Mouse (Mus musculus) embryonic facial prominence, embryonic 15.5 days (tissue): ENCODE measurements around the gene Apobec3. TPM values are rescaled to one million over a fixed set of nuclear protein-coding genes. Genes with fewer than 3 reads are reported as not detected.
A peak's percentile ranks its signal among the peaks of the same experiment; 100 is the strongest.
"Not testable (repeated sequence)": the region's sequence is repeated elsewhere in the genome, so short reads cannot be mapped to it uniquely, and the experiment has no call there.

ENCODE experiments used
- ATAC-seq: fragments of 200-750 bp; cut with Nextera tagmentation; 2 replicates; pipeline ENCODE4 v1.8.0; 2017; ENCODE audit warnings: low read depth, moderate TSS enrichment; ENCODE audit not compliant: insufficient number of reproducible peaks, low FRiP score, low TSS enrichment
- H3K27ac ChIP-seq: fragments of 300-500 bp; sonication (generic); replicated peaks from 2 replicates; pipeline ENCODE4 v1.5.1; 2015; ENCODE audit warnings: mild to moderate bottlenecking, inconsistent platforms
- H3K27me3 ChIP-seq: fragments of 300-500 bp; sonication (generic); 2 replicates; pipeline ENCODE4 v1.6.1; 2015; ENCODE audit warnings: inconsistent platforms
- H3K36me3 ChIP-seq: fragments of 300-500 bp; sonication (generic); 2 replicates; pipeline ENCODE4 v1.6.1; 2015; ENCODE audit warnings: mild to moderate bottlenecking, inconsistent platforms
- H3K4me1 ChIP-seq: fragments of 300-500 bp; sonication (generic); 2 replicates; pipeline ENCODE4 v1.6.1; 2015; ENCODE audit warnings: inconsistent platforms
- H3K4me2 ChIP-seq: fragments of 300-500 bp; sonication (generic); replicated peaks from 2 replicates; pipeline ENCODE4 v1.6.1; 2015; ENCODE audit warnings: mild to moderate bottlenecking, inconsistent platforms
- H3K4me3 ChIP-seq: fragments of 300-500 bp; sonication (generic); replicated peaks from 2 replicates; pipeline ENCODE4 v1.5.1; 2015; ENCODE audit warnings: mild to moderate bottlenecking, inconsistent platforms
- H3K9ac ChIP-seq: fragments of 300-500 bp; sonication (generic); 2 replicates; pipeline ENCODE4 v1.6.1; 2015; ENCODE audit warnings: inconsistent platforms
- H3K9me3 ChIP-seq: fragments of 300-500 bp; sonication (generic); replicated peaks from 2 replicates; pipeline ENCODE4 v1.6.1; 2016; ENCODE audit warnings: inconsistent platforms
- WGBS: fragments of 180-500 bp; shearing (Covaris S2); methylation state at CpG from one replicate; pipeline ENCODE4 v1.1.7; 2015; 5-methylcytosine and 5-hydroxymethylcytosine counted together
- polyA plus RNA-seq: library from polyadenylated mRNA; unstranded; fragments of >200 nt; fragmentation: Nextera tagmentation; extraction: Ambion mirVana; gene quantifications from 2 replicates; pipeline ENCODE4 v1.2.1, GENCODE M21; 2015

Apobec3 gene
- polyA plus RNA-seq, 1 experiment from 2014 or later, result 19.2 TPM

DNA sequence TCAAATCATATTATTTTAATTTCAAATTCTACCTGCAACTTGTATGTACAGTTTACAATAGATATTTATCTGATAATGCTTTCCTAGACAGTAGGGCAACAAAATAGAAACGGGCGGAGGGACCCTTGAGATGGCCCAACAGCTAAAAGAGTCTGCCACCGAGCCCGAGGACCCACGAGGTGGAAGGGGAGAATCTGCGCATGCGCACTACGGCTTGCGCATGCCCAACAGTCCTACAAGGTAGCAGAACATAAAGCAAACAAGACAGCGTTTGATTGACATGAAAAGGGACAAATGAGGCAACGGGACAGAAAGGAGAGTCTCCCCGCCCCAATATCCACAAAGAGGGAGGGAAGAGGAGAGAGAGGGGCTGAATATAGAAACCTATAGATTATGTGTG, 47.6 kb downstream of the Apobec3 start:
- Histone ChIP-seq H3K36me3 (no peaks in the 10 kb centered on the region), H3K4me2 (no peak overlapping the region), H3K4me1 (peaks cover 12% of the 10 kb centered on the region), H3K27me3 (peaks cover 1% of the 10 kb centered on the region; the same call in 1 of the 2 replicates), H3K9me3 (no peaks in the 10 kb centered on the region), H3K4me3 (no peak overlapping the region), H3K9ac (no peak overlapping the region), H3K27ac (no peak overlapping the region)
- 92% methylated on average over 12 of the region's 12 CpGs for WGBS
- no peak for ATAC-seq

- not testable (repeated sequence) for H3K4me2 ChIP-seq, H3K4me3 ChIP-seq, H3K36me3 ChIP-seq, H3K9ac ChIP-seq, H3K27ac ChIP-seq, H3K4me1 ChIP-seq, ATAC-seq, H3K9me3 ChIP-seq, H3K27me3 ChIP-seq
- WGBS, result 81% methylated on average over 6 of the region's 7 CpGs
Observed at GRCm38 (mm10) chr15:79939501-79939900, 48.0 kb downstream of the Apobec3 start.

DNA sequence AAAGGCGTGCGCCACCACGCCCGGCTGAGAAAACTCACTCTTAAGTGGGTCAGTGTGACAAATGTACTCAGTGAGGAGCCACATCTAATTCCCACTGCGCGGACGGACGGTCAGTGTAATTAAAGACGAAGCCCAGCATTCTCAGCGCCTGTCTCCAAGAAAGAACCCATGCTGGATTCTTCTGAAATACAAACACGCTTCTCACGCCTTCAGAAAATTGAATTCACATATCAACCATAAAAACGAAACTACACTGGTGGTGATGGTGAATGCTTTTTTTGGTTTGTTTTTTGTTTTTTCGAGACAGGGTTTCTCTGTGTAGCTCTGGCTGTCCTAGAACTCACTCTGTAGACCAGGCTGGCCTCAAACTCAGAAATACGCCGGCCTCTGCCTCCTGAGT, 48.5 kb downstream of the Apobec3 start:
- Histone ChIP-seq H3K9me3 (no peaks in the 10 kb centered on the region), H3K36me3 (no peaks in the 10 kb centered on the region), H3K4me3 (no peak overlapping the region), H3K4me2 (no peak overlapping the region), H3K27me3 (no peaks in the 10 kb centered on the region), H3K4me1 (peaks cover 3% of the 10 kb centered on the region; the same call in 1 of the 2 replicates), H3K27ac (no peak overlapping the region), H3K9ac (no peak overlapping the region)
- ATAC-seq, result no peak
- 87% methylated on average over 16 of the region's 16 CpGs for whole genome bisulfite sequencing

DNA sequence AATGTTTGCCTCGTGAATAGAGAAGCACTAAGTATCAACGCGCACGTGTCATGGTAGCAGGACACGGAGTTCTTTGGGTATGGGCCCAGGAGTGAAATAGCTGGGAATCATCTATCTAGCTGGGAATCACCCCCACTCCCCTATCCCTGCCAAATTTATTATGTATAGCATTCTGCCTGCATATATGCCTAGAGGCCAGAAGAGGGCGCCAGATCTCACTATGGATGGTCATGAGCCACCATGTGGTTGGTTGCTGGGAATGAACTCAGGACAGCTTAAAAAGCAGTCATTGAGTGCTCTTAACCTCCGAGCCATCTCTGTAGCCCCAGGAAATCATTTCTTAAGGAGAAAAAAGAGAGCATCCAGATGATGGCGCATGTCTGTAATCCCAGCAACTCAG, 49.5 kb downstream of the Apobec3 start:
- Histone ChIP-seq H3K36me3 (no peaks in the 10 kb centered on the region), H3K9me3 (no peaks in the 10 kb centered on the region), H3K4me3 (no peak overlapping the region), H3K27me3 (no peaks in the 10 kb centered on the region), H3K4me2 (no peak overlapping the region), H3K9ac (no peak overlapping the region), H3K27ac (no peak overlapping the region), H3K4me1 (no peaks in the 10 kb centered on the region)
- WGBS, result 23% methylated on average over 8 of the region's 8 CpGs
- ATAC-seq, result no peak

GRCm38 (mm10) chr15:79942541-79942940, 51.1 kb downstream of the Apobec3 start:
- Histone ChIP-seq H3K9ac (no peak overlapping the region), H3K27ac (no peak overlapping the region), H3K27me3 (no peaks in the 10 kb centered on the region), H3K36me3 (no peaks in the 10 kb centered on the region), H3K9me3 (no peaks in the 10 kb centered on the region), H3K4me2 (no peak overlapping the region), H3K4me3 (no peak overlapping the region), H3K4me1 (peaks cover 4% of the 10 kb centered on the region; the same call in 1 of the 2 replicates)
- ATAC-seq, result no peak
- 90% methylated on average over 6 of the region's 6 CpGs for WGBS

- Histone ChIP-seq H3K9ac (no peak overlapping the region), H3K36me3 (no peaks in the 10 kb centered on the region), H3K4me3 (no peak overlapping the region), H3K27me3 (no peaks in the 10 kb centered on the region), H3K4me1 (peaks cover 4% of the 10 kb centered on the region; the same call in 1 of the 2 replicates), H3K27ac (no peak overlapping the region), H3K4me2 (no peak overlapping the region), H3K9me3 (no peaks in the 10 kb centered on the region)
- no peak for ATAC-seq
- WGBS, result 88% methylated on average over 3 of the region's 3 CpGs
Observed at GRCm38 (mm10) chr15:79943584-79943983, 52.1 kb downstream of the Apobec3 start.

- Histone ChIP-seq H3K9me3 (no peaks in the 10 kb centered on the region), H3K4me1 (peaks cover 12% of the 10 kb centered on the region), H3K4me2 (no peak overlapping the region), H3K36me3 (no peaks in the 10 kb centered on the region), H3K9ac (no peak overlapping the region), H3K4me3 (no peak overlapping the region), H3K27me3 (no peaks in the 10 kb centered on the region), H3K27ac (no peak overlapping the region)
- 79% methylated on average over 5 of the region's 5 CpGs for WGBS
- ATAC-seq, result no peak
Observed at GRCm38 (mm10) chr15:79944948-79945347, 53.5 kb downstream of the Apobec3 start.

DNA sequence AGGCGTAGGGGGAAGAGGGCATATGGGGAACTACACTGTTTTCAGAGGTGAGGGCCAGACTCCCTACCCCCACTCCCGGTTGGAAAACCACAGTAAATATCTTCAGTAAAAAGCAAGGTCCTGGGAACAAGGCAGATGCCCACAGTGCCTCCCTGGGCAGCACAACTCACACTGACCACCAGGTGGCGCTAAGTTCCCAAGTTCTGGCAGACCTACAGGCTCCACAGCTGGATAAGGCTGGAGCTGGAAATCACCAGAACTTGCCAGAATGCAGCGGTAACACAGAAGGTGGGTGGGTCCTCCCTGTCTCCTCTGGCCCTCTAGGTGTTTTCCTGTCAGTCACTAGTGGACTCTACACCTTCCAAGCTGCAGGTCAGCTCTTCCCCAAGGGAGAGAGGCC, 54.6 kb downstream of the Apobec3 start:
- ATAC-seq, result 0 out of 2 replicates have a peak, but pooled peaks have one; percentile 64
- Histone ChIP-seq H3K4me3 (no peak overlapping the region), H3K4me2 (no peak overlapping the region), H3K9me3 (no peaks in the 10 kb centered on the region), H3K27ac (no peak overlapping the region), H3K27me3 (no peaks in the 10 kb centered on the region), H3K4me1 (peaks cover 23% of the 10 kb centered on the region), H3K36me3 (no peaks in the 10 kb centered on the region), H3K9ac (no peak overlapping the region)
- WGBS, result 6% methylated on average over 4 of the region's 4 CpGs

GRCm38 (mm10) chr15:79946790-79947189, 55.3 kb downstream of the Apobec3 start:
- Histone ChIP-seq H3K4me1 (peaks cover 31% of the 10 kb centered on the region), H3K27me3 (no peaks in the 10 kb centered on the region), H3K27ac (no peak overlapping the region), H3K36me3 (no peaks in the 10 kb centered on the region), H3K4me3 (no peak overlapping the region), H3K4me2 (no peak overlapping the region), H3K9me3 (no peaks in the 10 kb centered on the region), H3K9ac (no peak overlapping the region)
- no peak for ATAC-seq
- WGBS, result 61% methylated on average over 9 of the region's 9 CpGs

GRCm38 (mm10) chr15:79947681-79948080, 56.2 kb downstream of the Apobec3 start:
- Histone ChIP-seq H3K9ac (no peak overlapping the region), H3K36me3 (no peaks in the 10 kb centered on the region), H3K27ac (no peak overlapping the region), H3K4me1 (peaks cover 40% of the 10 kb centered on the region), H3K9me3 (no peaks in the 10 kb centered on the region), H3K4me3 (no peak overlapping the region), H3K4me2 (no peak overlapping the region), H3K27me3 (no peaks in the 10 kb centered on the region)
- WGBS, result 67% methylated on average over 6 of the region's 6 CpGs
- ATAC-seq, result no peak

DNA sequence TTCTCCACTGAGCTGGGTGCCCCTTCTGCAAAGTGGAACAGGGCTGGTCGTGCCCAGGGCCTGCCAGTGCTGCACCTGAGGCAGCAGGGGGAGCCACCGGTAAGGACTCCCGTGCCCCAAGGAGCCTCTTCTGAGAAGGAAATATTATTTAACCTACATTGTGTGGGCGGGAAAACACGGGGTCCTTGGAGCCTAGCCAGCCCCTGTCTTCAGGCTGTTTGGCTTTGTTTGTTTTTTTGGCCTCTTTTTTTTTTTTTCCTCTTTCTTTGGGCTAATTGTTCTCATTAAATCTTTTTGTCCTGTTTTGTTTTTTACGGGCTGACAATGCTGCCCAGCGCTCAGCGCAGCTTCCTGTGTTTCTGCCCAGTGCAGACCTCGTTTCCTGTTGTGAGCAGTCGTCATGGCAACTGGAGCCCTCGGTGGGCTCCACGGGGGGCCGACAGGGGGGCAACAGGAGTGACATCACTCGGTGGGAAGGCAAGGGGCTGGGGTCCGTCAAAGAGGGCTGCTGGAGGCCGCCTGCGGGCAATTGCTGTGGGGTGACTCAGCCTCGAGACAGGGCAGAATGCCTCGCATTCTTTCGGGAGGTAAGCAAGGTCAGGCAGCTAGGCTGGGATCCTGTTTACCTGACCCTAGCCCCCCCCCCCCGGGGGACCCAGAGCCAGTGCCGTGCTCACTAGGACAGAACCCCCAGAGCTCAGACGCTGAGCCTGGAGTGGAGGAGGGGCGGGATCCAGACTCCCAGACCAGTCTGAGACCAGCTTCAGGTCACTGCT, 59.0 kb downstream of the Apobec3 start:
- H3K36me3 ChIP-seq, result no peaks in the 10 kb centered on the region
- H3K4me3 ChIP-seq, result peak overlapping the region; percentile 21
- H3K4me2 ChIP-seq, result peak overlapping the region; percentile 56
- H3K27me3 ChIP-seq, result no peaks in the 10 kb centered on the region
- no peaks in the 10 kb centered on the region for H3K9me3 ChIP-seq
- WGBS, result 2% methylated on average over 24 of the region's 24 CpGs
- no peak overlapping the region; the same call in 1 of the 2 replicates for H3K9ac ChIP-seq
- peaks cover 42% of the 10 kb centered on the region for H3K4me1 ChIP-seq
- H3K27ac ChIP-seq, result peak overlapping the region; percentile 58; the same call in 1 of the 2 replicates
- ATAC-seq, result peak; percentile 40

DNA sequence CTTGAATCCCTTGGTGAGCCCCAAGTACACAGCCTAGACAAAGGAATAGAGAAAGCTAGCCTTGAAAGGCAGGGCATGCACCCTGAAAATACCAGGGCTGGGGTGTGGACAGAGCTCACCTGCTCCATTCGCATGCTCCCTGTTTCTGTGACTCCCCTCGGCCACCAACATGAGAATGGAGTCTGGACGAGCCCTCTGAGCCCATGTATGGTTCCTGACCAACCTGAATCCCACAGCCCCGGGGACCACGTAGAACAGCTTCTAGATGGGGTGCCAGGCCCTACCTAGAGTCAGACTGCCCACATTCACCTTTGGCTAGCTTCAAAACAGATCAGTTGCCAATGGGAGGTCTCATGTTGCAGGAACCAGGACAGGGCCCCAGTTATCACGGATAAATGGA, 59.8 kb downstream of the Apobec3 start:
- no peak for ATAC-seq
- peak overlapping the region; percentile 58 for H3K27ac ChIP-seq
- no peaks in the 10 kb centered on the region for H3K36me3 ChIP-seq
- H3K9me3 ChIP-seq, result no peaks in the 10 kb centered on the region
- peak overlapping the region; percentile 56; the same call in 1 of the 2 replicates for H3K4me2 ChIP-seq
- peaks cover 41% of the 10 kb centered on the region for H3K4me1 ChIP-seq
- no peak overlapping the region for H3K4me3 ChIP-seq
- no peak overlapping the region for H3K9ac ChIP-seq
- 57% methylated on average over 6 of the region's 6 CpGs for WGBS
- no peaks in the 10 kb centered on the region for H3K27me3 ChIP-seq
